Mouse (Mus musculus) cerebellum, adult 18-20 months (tissue): Measurements from ENCODE around the gene Olfr1535.
A peak's percentile ranks its signal among the peaks of the same experiment; 100 is the strongest.

Source experiments
- DNase-seq, 2 experiments: peaks; one replicate each; pipeline ENCODE4 v3.0.0; 2021

Gene Olfr1535

GRCm38 (mm10) chr13:21559793-21560192 lies at the start of gene Olfr1535:
TSS of gene Olfr1535 (minus strand) at chr13:21559893.
- no peak for DNase-seq

DNA sequence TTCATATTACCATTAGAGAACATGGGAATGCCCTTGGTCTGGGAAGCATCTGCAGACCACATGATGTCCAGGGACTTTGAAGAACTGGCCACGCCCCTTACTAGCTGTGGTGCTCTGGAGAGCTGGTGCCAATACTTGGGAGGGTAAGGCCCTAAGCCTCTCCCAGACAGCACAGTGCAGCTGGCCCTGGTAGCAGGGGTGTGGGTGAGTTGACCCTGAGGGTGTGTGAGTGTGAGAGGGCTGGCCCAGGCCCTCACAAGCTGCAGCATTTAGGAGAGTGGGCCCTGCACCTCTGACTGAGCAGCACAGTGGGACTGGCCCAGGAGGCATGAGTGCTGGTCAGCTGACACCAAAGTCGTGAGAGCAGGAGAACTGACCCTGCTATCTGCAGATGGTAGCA lies 31.9 kb upstream of the Olfr1535 start:
- DNase-seq, result no peak

DNA sequence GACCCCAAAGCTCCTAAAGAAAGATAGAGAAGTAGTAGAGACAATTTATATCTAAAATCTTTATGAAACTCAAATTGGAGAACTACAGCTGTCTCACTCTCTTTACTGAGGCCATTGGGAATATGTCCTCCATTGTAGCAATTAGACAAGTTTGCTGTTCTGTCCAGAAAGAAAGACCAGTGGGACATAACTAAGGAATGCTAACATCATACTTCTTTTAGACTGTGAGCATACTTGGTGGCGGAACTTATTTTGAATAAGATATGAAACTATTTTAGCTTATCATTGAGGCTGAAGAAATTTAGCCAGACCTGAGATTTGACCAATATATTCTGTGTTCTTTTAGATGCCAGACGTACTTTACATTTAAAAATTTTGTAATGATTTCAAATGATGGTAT lies 22.0 kb upstream of the Olfr1535 start, which contains the start of gene Olfr1364:
Gene Olfr1364 (minus strand): TSS at position 101 of the 400 bp plus-strand sequence.
- no peak for DNase-seq

DNA sequence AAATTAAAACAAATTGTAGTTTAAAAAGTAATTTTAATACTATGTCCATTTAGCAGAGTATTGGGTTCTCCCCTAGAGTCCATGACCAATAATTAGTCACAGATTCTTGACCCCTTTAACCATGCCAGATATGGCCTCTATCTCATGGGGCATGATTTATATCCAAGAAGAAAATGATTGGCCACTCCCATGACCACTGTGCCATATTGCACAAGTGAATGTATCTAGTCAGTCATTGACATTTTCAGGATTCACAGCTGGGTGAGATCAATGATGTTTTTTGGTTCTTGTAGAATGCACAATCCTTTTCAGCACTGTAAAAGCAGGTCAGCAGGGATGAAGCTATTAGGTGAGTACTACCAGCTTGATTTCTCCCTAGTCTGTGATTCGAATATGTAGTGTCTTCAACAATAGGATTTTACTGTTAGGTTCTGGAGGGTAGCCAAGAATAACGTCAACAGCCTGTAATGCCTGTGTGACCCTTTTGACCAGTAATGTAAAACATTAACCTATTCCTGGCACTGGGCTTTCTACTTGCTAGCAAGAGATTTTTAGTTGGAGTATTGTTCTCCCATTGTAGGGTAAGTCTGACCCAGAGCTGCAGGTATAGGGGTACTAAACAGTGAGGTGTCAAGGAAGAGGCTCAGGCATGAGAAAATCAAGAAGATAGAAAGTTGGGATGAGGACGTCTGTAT lies 9.1 kb downstream of the Olfr1535 start:
- no peak for DNase-seq

DNA sequence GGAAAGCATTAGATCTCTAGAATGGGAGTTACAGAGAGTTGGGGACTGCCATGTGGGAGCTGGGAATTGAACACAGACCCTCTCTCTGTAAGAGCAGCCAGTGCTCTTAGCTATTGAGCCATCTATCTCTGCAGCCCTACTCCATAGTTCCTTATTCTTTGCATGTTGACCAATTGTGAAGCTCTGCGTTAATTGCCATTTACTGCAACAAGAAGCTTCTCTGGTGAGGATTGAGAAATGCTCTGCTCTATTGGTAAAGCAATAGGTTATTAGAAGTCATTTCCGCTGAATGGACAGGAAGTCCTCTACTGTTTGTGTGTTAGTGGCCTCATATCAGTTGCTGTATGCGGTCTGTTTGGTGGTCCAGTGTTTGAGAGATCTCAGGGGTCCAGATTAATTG lies 10.2 kb downstream of the Olfr1535 start:
- DNase-seq, result no peak

DNA sequence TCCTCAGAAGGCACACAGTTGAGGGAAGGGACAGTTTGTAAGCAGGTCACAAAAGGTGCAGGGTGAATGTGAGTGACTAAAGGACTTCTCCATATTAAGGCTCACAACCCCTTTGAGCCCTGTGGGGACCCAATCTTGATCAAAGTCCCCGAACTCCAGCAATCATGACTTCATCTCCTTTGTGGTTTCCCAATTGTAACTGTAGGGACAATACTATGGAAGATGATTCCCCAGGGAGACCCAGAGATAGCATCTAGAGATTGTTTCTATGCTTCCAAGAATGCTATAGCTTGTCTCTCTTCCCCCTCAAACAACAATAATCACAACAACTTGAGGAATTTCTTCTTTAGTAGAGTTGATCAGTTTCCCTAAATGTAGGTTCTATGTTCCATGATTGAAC lies 17.0 kb downstream of the Olfr1535 start, which contains the start of gene Olfr1366:
Gene Olfr1366 (minus strand): TSS at position 101 of the 400 bp plus-strand sequence.
- DNase-seq, result no peak

DNA sequence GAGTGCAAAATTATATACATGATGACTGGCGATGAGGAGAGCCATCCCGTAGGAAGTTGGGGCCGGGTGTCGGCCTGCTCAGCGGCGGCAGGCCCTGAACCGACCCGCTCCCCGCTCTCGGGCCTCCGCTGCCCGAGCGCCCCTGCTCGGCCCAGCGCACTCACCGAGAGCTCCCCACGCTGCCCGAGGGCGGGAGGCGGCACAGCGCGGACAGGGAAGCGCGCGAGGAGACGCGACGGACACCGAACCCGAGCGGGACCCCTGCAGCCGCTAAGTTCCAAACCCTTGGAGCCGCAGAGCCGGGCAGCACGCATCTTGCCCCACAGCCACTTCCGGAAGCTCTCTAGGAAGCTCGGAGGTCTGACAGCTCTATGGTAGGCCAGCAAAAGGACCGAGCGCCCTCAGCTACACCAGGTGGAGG lies 28.9 kb downstream of the Olfr1535 start, which contains the start of gene Zkscan8:
Gene Zkscan8 (minus strand): TSS at position 340 of the 421 bp plus-strand sequence.
- peak; percentile 90 to 92 for DNase-seq

DNA sequence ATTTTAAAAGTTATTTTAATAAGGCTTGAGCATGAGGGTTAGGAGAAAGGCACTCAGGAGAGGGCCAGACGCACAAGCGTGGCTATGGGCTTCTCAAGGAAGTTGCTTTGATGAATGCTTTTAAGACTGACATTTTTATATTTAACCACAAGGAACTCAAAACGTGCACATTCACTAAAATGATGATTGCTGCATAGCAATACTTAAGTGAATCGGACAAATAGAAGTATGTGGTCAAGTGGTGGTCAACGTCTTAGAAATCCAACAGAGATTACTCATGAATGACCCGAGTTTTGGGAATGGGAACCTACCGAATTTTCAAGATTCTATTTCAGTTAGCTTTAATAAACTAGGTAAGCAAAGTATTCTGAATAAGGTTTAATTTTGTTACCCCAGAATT lies 29.6 kb downstream of the Olfr1535 start:
- no peak for DNase-seq

DNA sequence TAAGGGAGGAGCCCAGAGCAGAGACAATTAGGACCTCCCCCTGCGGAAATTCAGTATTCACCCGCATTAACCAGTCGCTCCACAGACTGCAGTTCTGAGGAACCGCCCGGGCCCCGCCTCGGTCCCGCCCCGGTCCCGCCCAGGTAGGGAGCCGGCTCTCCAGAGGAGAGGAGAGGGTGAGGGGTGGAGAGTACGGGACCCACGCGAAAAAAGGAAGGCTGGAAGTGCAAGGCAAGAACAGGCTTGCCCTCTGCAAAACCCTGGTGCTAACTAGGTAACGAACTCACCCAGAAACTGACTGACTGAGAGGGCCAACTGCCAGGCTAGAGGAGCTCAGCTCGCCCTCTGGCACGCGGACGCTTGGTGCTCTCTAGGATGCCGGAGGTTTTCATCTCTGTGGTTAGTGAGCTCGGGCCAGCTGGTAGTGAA lies 53.5 kb downstream of the Olfr1535 start:
- peak; percentile 81 to 82 for DNase-seq
